Mouse (Mus musculus) C2C12 (cell line): ENCODE results near the gene Heg1. TPM values are rescaled to one million over a fixed set of nuclear protein-coding genes. Genes with fewer than 3 reads are reported as not detected.

Experiments used
- H3K27me3 ChIP-seq: one replicate; pipeline ENCODE4 v1.6.1; 2011; ENCODE audit not compliant: control insufficient read depth, insufficient read depth, insufficient read length
- H3K36me3 ChIP-seq: one replicate; pipeline ENCODE4 v1.6.1; 2011; ENCODE audit not compliant: control insufficient read depth, insufficient read depth
- H3K4me3 ChIP-seq: one replicate; pipeline ENCODE4 v1.5.1; 2011; ENCODE audit warnings: mild to moderate bottlenecking, control low read depth; ENCODE audit not compliant: poor library complexity, insufficient read depth, severe bottlenecking
- H3K79me2 ChIP-seq: one replicate; pipeline ENCODE4 v1.6.1; 2011; ENCODE audit not compliant: control insufficient read depth, insufficient read depth
- H3K79me3 ChIP-seq: one replicate; pipeline ENCODE4 v1.6.1; 2011; ENCODE audit warnings: low read depth, control low read depth
- H3ac ChIP-seq: one replicate; pipeline ENCODE3; 2011; ENCODE audit warnings: low read depth; ENCODE audit not compliant: control insufficient read depth, insufficient read length
- CEBPB ChIP-seq: IDR thresholded peaks from one replicate; pipeline ENCODE4 v1.6.1; 2011; ENCODE audit warnings: low read depth, mild to moderate bottlenecking, control low read depth, moderate library complexity
- CTCF ChIP-seq: IDR thresholded peaks from one replicate; pipeline ENCODE4 v1.5.1; 2011; ENCODE audit not compliant: control insufficient read depth, insufficient read depth, insufficient read length
- FOSL1 ChIP-seq: IDR thresholded peaks from one replicate; pipeline ENCODE4 v1.8.0; 2011; ENCODE audit warnings: mild to moderate bottlenecking, low read length; ENCODE audit not compliant: poor library complexity, insufficient read depth, severe bottlenecking
- MAX ChIP-seq: IDR thresholded peaks from one replicate; pipeline ENCODE4 v1.6.1; 2011; ENCODE audit warnings: mild to moderate bottlenecking, control low read depth
- MYOD1 ChIP-seq: IDR thresholded peaks from one replicate; pipeline ENCODE4 v1.6.1; 2011; ENCODE audit warnings: low read depth; ENCODE audit not compliant: control insufficient read depth, insufficient read length
- MYOG ChIP-seq: IDR thresholded peaks from one replicate; pipeline ENCODE4 v1.6.1; 2011; ENCODE audit not compliant: control insufficient read depth, insufficient read length; ENCODE audit errors: extremely low read depth
- USF1 ChIP-seq: IDR thresholded peaks from one replicate; pipeline ENCODE4 v1.6.1; 2011; ENCODE audit warnings: low read depth, mild to moderate bottlenecking, control low read depth, moderate library complexity
- polyA plus RNA-seq: library from polyadenylated mRNA; unstranded; fragments of >200 nt; fragmentation: generic; extraction: Trizol; gene quantifications from one replicate; pipeline ENCODE4 v1.2.1, GENCODE M21; 2012; ENCODE audit warnings: missing spikeins

The Heg1 gene
- polyA plus RNA-seq, 1 experiment, result 4.4 TPM

DNA sequence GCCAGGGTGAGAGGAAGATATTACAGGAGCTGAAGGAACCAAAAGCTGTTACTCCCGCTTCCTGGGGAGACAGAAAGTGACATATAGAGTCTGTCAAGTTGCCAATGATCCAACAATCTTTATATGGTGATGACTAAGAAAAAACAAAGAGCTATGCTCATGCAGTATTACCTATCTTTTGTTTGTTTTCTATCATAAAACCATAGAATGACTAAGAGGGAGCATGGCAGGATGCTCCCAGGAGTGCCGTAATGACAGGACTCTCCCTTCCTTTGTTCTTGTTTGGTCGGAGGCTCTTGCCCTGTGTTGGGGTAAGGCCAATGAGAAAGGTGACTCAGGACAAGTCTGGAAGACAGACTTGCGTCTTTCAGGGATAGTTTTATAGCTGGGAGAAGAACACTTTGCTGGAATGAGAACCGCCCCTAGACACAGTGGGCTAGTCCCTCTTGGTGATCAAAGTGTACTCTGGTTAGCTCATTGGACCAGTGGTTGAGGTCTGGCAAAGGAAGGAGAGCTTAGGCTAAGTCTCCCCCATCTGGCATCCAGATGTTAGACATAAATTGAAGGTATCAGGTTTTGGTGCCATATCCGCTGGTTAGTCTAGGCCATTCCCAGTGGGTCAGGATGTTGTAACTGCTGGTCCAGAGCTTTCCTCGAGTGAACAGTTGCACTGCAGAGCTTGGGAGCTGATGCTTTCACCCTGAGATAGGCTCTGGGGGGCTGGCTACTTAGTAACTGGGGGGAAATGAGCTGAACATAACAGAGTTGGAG, 55.0 kb downstream of the Heg1 start:
- Histone ChIP-seq H3K79me2 (no peaks in the 10 kb centered on the region), H3K27me3 (no peaks in the 10 kb centered on the region), H3K4me3 (no peak overlapping the region), H3K79me3 (no peaks in the 10 kb centered on the region), H3ac (no peak overlapping the region), H3K36me3 (peaks cover 21% of the 10 kb centered on the region)
- TF ChIP-seq MAX (peak; percentile 60), MYOG (no peak), CEBPB (peak; percentile 75), USF1 (no peak), CTCF (no peak), MYOD1 (peak; percentile 36), FOSL1 (peak; percentile 61)

DNA sequence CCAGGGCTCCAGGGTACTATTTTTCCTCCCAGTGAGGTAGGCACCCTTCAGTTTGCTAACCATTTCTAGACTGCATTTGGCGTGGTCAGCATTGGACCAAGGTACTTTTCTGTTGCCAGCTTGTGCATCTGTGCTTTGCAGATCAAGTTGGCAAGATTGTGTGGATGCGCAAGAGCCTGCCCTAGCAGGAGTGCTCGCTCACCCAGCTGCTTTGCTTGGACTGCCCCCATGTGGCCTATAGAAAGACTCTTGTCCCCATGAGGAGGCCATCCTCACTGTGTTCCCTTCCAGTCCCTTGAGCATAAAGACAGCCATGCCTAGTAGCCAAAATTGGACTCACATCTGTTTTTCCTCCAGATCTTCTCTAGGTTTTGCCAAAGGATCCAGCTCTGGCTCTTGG, 55.6 kb downstream of the Heg1 start:
- Histone ChIP-seq H3ac (no peak overlapping the region), H3K79me3 (no peaks in the 10 kb centered on the region), H3K79me2 (no peaks in the 10 kb centered on the region), H3K4me3 (no peak overlapping the region), H3K36me3 (peaks cover 21% of the 10 kb centered on the region), H3K27me3 (no peaks in the 10 kb centered on the region)
- TF ChIP-seq CTCF (peak; percentile 63), USF1 (no peak)

DNA sequence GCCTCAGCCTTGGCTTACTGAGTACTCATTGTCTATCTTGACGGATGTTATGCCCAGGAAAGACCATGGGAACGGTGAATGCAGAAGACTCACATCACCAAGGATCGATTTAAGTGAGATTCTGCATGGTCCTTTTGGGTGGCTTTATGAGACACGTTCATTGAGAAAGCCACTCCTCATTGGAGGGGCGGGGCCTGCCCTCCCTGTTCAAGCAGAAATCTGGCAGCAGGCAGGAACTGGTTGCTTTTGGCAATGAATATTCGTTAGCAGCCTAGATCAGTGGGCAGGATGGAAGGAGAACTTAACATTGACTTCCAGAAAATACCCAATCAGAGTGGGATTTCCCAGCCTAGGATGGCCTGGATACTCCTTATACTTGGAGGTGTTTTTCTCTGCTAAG, 56.2 kb downstream of the Heg1 start:
- peaks cover 21% of the 10 kb centered on the region for H3K36me3 ChIP-seq
- no peaks in the 10 kb centered on the region for H3K79me2 ChIP-seq
- no peaks in the 10 kb centered on the region for H3K27me3 ChIP-seq
- TF ChIP-seq CTCF, result no peak
- no peak for TF ChIP-seq MAX
- no peak for TF ChIP-seq MYOG
- no peak for TF ChIP-seq USF1
- no peak for TF ChIP-seq CEBPB
- TF ChIP-seq FOSL1, result no peak
- no peaks in the 10 kb centered on the region for H3K79me3 ChIP-seq
- no peak overlapping the region for H3ac ChIP-seq
- no peak overlapping the region for H3K4me3 ChIP-seq

DNA sequence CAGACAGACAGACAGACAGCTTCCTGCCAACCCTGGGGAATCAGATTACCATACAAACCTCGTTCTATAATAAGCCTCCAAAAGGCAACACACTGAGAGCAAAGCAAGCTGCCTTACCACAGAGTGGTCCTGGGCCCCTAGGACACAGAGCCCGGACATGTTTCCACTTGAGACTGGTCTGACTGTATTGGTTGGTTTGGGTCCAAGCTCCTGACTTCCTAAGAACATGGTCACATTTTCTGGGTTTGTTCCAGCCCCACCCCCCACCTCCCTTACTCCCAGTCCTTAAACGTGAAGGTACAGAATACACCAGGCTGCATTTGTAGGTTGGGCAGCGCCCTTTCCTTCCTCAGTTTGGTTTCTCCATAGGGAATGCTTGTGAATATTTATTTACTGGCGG, 57.6 kb downstream of the Heg1 start:
- Histone ChIP-seq H3K27me3 (no peaks in the 10 kb centered on the region), H3K36me3 (peaks cover 21% of the 10 kb centered on the region)
- no peak for TF ChIP-seq CTCF

DNA sequence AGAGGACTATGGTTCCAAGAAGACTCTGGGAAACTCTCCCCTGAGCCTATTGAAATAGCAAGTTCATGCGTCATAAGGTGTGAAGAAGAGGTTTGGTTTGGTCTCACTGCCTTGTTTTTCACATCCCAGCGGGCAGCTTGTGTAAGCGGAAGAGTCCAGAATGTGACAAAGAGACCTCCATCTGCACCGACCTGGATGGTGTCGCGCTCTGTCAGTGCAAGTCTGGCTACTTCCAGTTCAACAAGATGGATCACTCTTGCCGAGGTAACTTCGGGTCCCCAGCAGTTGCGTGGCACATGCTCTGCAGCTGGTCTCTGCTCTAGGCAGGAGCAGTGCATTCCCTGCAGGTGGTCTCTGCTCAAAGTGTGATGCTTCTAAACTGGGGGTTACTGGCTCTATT, 58.1 kb downstream of the Heg1 start:
- Histone ChIP-seq H3K36me3 (peaks cover 21% of the 10 kb centered on the region), H3ac (no peak overlapping the region), H3K27me3 (no peaks in the 10 kb centered on the region), H3K4me3 (no peak overlapping the region), H3K79me3 (no peaks in the 10 kb centered on the region), H3K79me2 (no peaks in the 10 kb centered on the region)
- TF ChIP-seq CEBPB, result no peak
- TF ChIP-seq USF1, result no peak
- TF ChIP-seq MYOG, result no peak
- no peak for TF ChIP-seq FOSL1
- TF ChIP-seq MAX, result no peak
- no peak for TF ChIP-seq CTCF
- no peak for TF ChIP-seq MYOD1

More for the DNA sequence above, 57.6 kb downstream of the Heg1 start:
- no peak overlapping the region for H3ac ChIP-seq
- no peaks in the 10 kb centered on the region for H3K79me3 ChIP-seq
- H3K79me2 ChIP-seq, result no peaks in the 10 kb centered on the region
- H3K4me3 ChIP-seq, result no peak overlapping the region

DNA sequence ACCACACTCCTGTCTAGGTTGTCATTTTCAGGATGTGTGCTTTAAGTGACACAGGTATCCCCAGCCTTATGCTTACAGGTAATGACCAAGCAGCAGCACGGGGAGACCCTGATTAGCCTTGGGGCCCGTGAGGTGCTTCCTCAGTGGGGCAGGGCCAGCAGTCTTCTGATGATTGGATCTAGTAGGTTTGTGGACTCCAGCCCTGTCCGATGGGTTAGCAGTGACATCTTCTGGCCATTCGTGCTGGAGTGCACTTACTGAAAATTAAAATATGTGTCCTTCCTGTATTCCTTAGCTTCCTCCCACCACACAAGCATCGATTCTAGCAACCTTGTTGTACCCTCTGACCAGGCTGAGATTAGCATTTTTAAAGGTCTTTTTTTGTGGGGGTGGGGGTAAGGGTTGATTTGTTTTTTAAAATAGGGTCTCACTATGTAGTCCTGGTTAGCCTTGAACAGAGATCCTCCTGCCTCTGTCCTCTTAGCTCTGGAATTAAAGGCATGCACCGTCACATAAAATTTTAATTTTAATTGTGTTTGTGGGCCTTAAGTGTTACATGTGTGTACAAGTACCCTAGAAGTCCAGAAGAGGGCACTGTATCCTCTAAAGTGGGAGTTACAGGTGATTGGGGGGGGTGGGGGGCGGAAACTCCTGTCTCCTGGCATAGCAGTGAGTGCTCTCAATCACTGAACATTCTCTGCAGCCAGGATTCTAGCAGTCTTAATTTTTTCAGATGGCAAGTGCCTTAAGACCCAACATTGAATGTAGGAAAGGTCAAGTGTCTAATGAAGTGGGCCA, 60.7 kb downstream of the Heg1 start:
- no peaks in the 10 kb centered on the region for H3K27me3 ChIP-seq
- H3K36me3 ChIP-seq, result peaks cover 14% of the 10 kb centered on the region
- H3K79me2 ChIP-seq, result no peaks in the 10 kb centered on the region
- no peaks in the 10 kb centered on the region for H3K79me3 ChIP-seq
- H3ac ChIP-seq, result no peak overlapping the region
- H3K4me3 ChIP-seq, result no peak overlapping the region
- no peak for TF ChIP-seq CEBPB
- peak; percentile 11 for TF ChIP-seq CTCF
- TF ChIP-seq MYOG, result no peak
